Mouse (Mus musculus): ENCODE data around the gene Kcna5. TPM values are rescaled to one million over a fixed set of nuclear protein-coding genes. Genes with fewer than 3 reads are reported as not detected.

Gene Kcna5
- polyA plus RNA-seq, 1 experiment from 2014 or later: 4.3 TPM

GRCm38 (mm10) chr6:126497878-126498277, 37.3 kb downstream of the Kcna5 start:
- no peaks in the 10 kb centered on the region for H3K9me3 ChIP-seq (replicated peaks; ENCODE audit: control insufficient read depth, low read length, poor library complexity, severe bottlenecking)
- H3K27ac ChIP-seq (ENCODE audit: low read length): no peak overlapping the region
- H3K4me2 ChIP-seq (ENCODE audit: low read length): no peak overlapping the region
- H3K36me3 ChIP-seq (ENCODE audit: control insufficient read depth, insufficient read depth, low read length): no peaks in the 10 kb centered on the region
- no peak overlapping the region for H3K9ac ChIP-seq (ENCODE audit: low read depth, low read length)
- H3K4me1 ChIP-seq (ENCODE audit: control insufficient read depth, insufficient read depth, low read length): peaks cover 8% of the 10 kb centered on the region
- 56% methylated on average over 5 of the region's 5 CpGs for WGBS
- H3K4me3 ChIP-seq (ENCODE audit: low read depth, low read length): no peak overlapping the region
- H3K27me3 ChIP-seq (ENCODE audit: control insufficient read depth, insufficient read depth, low read depth, low read length): no peaks in the 10 kb centered on the region
- peak; percentile 62 for ATAC-seq

- Histone ChIP-seq H3K9ac (ENCODE audit: low read depth, low read length) (no peak overlapping the region), H3K4me1 (ENCODE audit: control insufficient read depth, insufficient read depth, low read length) (peaks cover 8% of the 10 kb centered on the region), H3K27me3 (ENCODE audit: control insufficient read depth, insufficient read depth, low read depth, low read length) (no peaks in the 10 kb centered on the region), H3K27ac (ENCODE audit: low read length) (peak overlapping the region; percentile 39; the same call in 1 of the 2 replicates), H3K9me3 (replicated peaks; ENCODE audit: control insufficient read depth, low read length, poor library complexity, severe bottlenecking) (no peaks in the 10 kb centered on the region), H3K36me3 (ENCODE audit: control insufficient read depth, insufficient read depth, low read length) (no peaks in the 10 kb centered on the region), H3K4me2 (ENCODE audit: low read length) (0 out of 2 replicates have a peak overlapping the region, but pooled peaks have one; percentile 3), H3K4me3 (ENCODE audit: low read depth, low read length) (no peak overlapping the region)
- ATAC-seq: peak; percentile 86
- WGBS: 23% methylated on average over 6 of the region's 6 CpGs
Measured at GRCm38 (mm10) chr6:126497173-126497839, 37.9 kb downstream of the Kcna5 start.

GRCm38 (mm10) chr6:126487136-126487535, 48.1 kb downstream of the Kcna5 start:
- H3K27ac ChIP-seq (ENCODE audit: low read length): no peak overlapping the region
- no peaks in the 10 kb centered on the region for H3K36me3 ChIP-seq (ENCODE audit: control insufficient read depth, insufficient read depth, low read length)
- no peak overlapping the region for H3K4me2 ChIP-seq (ENCODE audit: low read length)
- WGBS: 7% methylated on average over 4 of the region's 4 CpGs
- no peak overlapping the region for H3K4me3 ChIP-seq (ENCODE audit: low read depth, low read length)
- H3K9me3 ChIP-seq (replicated peaks; ENCODE audit: control insufficient read depth, low read length, poor library complexity, severe bottlenecking): no peaks in the 10 kb centered on the region
- no peaks in the 10 kb centered on the region for H3K27me3 ChIP-seq (ENCODE audit: control insufficient read depth, insufficient read depth, low read depth, low read length)
- no peaks in the 10 kb centered on the region for H3K4me1 ChIP-seq (ENCODE audit: control insufficient read depth, insufficient read depth, low read length)
- ATAC-seq: no peak
- H3K9ac ChIP-seq (ENCODE audit: low read depth, low read length): no peak overlapping the region

- WGBS: 63% methylated on average over 3 of the region's 4 CpGs
Measured at GRCm38 (mm10) chr6:126484887-126485286, 50.3 kb downstream of the Kcna5 start.

GRCm38 (mm10) chr6:126483264-126483867, 51.8 kb downstream of the Kcna5 start:
- Histone ChIP-seq H3K4me2 (ENCODE audit: low read length) (no peak overlapping the region), H3K27ac (ENCODE audit: low read length) (no peak overlapping the region), H3K27me3 (ENCODE audit: control insufficient read depth, insufficient read depth, low read depth, low read length) (no peaks in the 10 kb centered on the region), H3K4me1 (ENCODE audit: control insufficient read depth, insufficient read depth, low read length) (no peaks in the 10 kb centered on the region), H3K9ac (ENCODE audit: low read depth, low read length) (no peak overlapping the region), H3K9me3 (replicated peaks; ENCODE audit: control insufficient read depth, low read length, poor library complexity, severe bottlenecking) (no peaks in the 10 kb centered on the region), H3K36me3 (ENCODE audit: control insufficient read depth, insufficient read depth, low read length) (no peaks in the 10 kb centered on the region), H3K4me3 (ENCODE audit: low read depth, low read length) (no peak overlapping the region)
- no peak for ATAC-seq
- WGBS: 81% methylated on average over 11 of the region's 11 CpGs

More at GRCm38 (mm10) chr6:126484887-126485286, 50.3 kb downstream of the Kcna5 start:
- Histone ChIP-seq H3K9ac (ENCODE audit: low read depth, low read length) (no peak overlapping the region), H3K36me3 (ENCODE audit: control insufficient read depth, insufficient read depth, low read length) (no peaks in the 10 kb centered on the region), H3K9me3 (replicated peaks; ENCODE audit: control insufficient read depth, low read length, poor library complexity, severe bottlenecking) (no peaks in the 10 kb centered on the region), H3K4me1 (ENCODE audit: control insufficient read depth, insufficient read depth, low read length) (no peaks in the 10 kb centered on the region), H3K27ac (ENCODE audit: low read length) (no peak overlapping the region), H3K27me3 (ENCODE audit: control insufficient read depth, insufficient read depth, low read depth, low read length) (no peaks in the 10 kb centered on the region), H3K4me2 (ENCODE audit: low read length) (no peak overlapping the region), H3K4me3 (ENCODE audit: low read depth, low read length) (no peak overlapping the region)
- no peak for ATAC-seq

Other genes starting within 250 kb of the Kcna5 start
- 1.2 and 1.4 TPM in 2 replicates for gene Kcna1, start 111.0 kb upstream of the Kcna5 start, polyA plus RNA-seq (2015; fragmentation: Nextera tagmentation; extraction: Ambion mirVana)
- gene Kcna6, start 205.3 kb upstream of the Kcna5 start, polyA plus RNA-seq (2015; fragmentation: Nextera tagmentation; extraction: Ambion mirVana): 22.7 and 28.8 TPM in 2 replicates